Mouse (Mus musculus) kidney, postnatal 0 days (tissue): ENCODE measurements around the gene Lrat. TPM values are rescaled to one million over a fixed set of nuclear protein-coding genes. Genes with fewer than 3 reads are reported as not detected.

ENCODE experiments used
- ATAC-seq: fragments of 200-750 bp; cut with Nextera tagmentation; replicated peaks from 2 replicates; pipeline ENCODE4 v1.8.0; 2017; ENCODE audit warnings: low read depth, moderate number of reproducible peaks, moderate TSS enrichment, moderate library complexity; ENCODE audit not compliant: low FRiP score
- DNase-seq: peaks from one replicate; pipeline ENCODE4 v3.0.0-alpha.2; 2016; ENCODE audit warnings: low spot score
- H3K27ac ChIP-seq: fragments of 300-500 bp; sonication (generic); 2 replicates; pipeline ENCODE4 v1.5.1; 2014; ENCODE audit warnings: mild to moderate bottlenecking
- H3K27me3 ChIP-seq: fragments of 300-500 bp; sonication (generic); 2 replicates; pipeline ENCODE4 v1.6.1; 2014; ENCODE audit warnings: low read length, mixed read lengths; ENCODE audit not compliant: insufficient read depth
- H3K36me3 ChIP-seq: fragments of 300-500 bp; sonication (generic); 2 replicates; pipeline ENCODE4 v1.6.1; 2014; ENCODE audit warnings: low read length, mixed read lengths; ENCODE audit not compliant: insufficient read depth
- H3K4me1 ChIP-seq: fragments of 300-500 bp; sonication (generic); replicated peaks from 2 replicates; pipeline ENCODE4 v1.6.1; 2014; ENCODE audit warnings: antibody characterized with exemption, low read length, mixed read lengths; ENCODE audit not compliant: insufficient read depth
- H3K4me2 ChIP-seq: fragments of 300-500 bp; sonication (generic); 2 replicates; pipeline ENCODE4 v1.6.1; 2014; ENCODE audit warnings: mild to moderate bottlenecking, low read length, moderate library complexity, mixed read lengths
- H3K4me3 ChIP-seq: fragments of 300-500 bp; sonication (generic); replicated peaks from 2 replicates; pipeline ENCODE4 v1.5.1; 2014; ENCODE audit warnings: low read depth, low read length
- H3K9ac ChIP-seq: fragments of 300-500 bp; sonication (generic); 2 replicates; pipeline ENCODE4 v1.6.1; 2014; ENCODE audit warnings: low read depth, low read length
- H3K9me3 ChIP-seq: fragments of 300-500 bp; sonication (generic); replicated peaks from 2 replicates; pipeline ENCODE4 v1.6.1; 2016; ENCODE audit warnings: low read length, inconsistent platforms, mixed read lengths
- CTCF ChIP-seq: IDR thresholded peaks from 2 replicates; pipeline ENCODE4 v1.5.1; 2016; ENCODE audit warnings: antibody characterized with exemption, low read depth, mild to moderate bottlenecking, moderate library complexity
- WGBS: fragments of 180-500 bp; shearing (Covaris S2); extraction: QIAGEN DNeasy Blood & Tissue Kit; methylation state at CpG from one replicate; pipeline ENCODE4 v1.1.7; 2014; 5-methylcytosine and 5-hydroxymethylcytosine counted together
- polyA plus RNA-seq: library from polyadenylated mRNA; unstranded; fragments of >200 nt; fragmentation: Nextera tagmentation; extraction: Ambion mirVana; gene quantifications from 2 replicates; pipeline ENCODE4 v1.2.1, GENCODE M21; 2015

The Lrat gene
- polyA plus RNA-seq, 1 experiment from 2014 or later = 0.09 TPM

DNA sequence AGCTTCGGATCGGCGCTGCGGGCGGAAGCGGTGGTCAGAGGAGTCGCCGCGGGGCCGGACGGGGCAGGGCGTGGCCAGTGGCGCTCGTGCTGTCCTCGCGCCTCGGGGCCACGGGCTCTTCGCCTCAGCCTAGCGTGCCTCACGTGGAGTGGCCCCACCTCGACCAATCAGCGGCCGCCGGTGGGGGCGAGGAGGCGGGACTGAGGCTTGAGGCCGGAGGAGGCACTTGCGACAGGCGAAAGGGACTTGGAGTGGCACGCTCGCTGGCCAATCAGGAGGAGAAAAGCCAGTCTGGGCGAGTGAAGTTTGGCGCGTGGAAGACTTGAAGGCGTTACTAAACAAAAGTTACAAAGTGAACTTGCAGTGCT is 27.4 kb downstream of the Lrat start, which contains the start of gene Rbm46:
Rbm46 (minus strand) TSS at position 112 of the 368 bp plus-strand sequence.
- Histone ChIP-seq H3K9ac (no peak within 1 kb of the TSS), H3K27ac (no peak within 1 kb of the TSS), H3K9me3 (no peaks in the 10 kb centered on the region), H3K4me2 (peak within 1 kb of the TSS; percentile 44), H3K4me3 (peak within 1 kb of the TSS; percentile 16), H3K27me3 (peaks cover 11% of the 10 kb centered on the region), H3K4me1 (no peaks in the 10 kb centered on the region), H3K36me3 (no peaks in the 10 kb centered on the region)
- no peak for TF ChIP-seq CTCF
- peak; percentile 80 for DNase-seq
- ATAC-seq = peak; percentile 93
- WGBS = 20% methylated on average over 36 of the region's 36 CpGs

DNA sequence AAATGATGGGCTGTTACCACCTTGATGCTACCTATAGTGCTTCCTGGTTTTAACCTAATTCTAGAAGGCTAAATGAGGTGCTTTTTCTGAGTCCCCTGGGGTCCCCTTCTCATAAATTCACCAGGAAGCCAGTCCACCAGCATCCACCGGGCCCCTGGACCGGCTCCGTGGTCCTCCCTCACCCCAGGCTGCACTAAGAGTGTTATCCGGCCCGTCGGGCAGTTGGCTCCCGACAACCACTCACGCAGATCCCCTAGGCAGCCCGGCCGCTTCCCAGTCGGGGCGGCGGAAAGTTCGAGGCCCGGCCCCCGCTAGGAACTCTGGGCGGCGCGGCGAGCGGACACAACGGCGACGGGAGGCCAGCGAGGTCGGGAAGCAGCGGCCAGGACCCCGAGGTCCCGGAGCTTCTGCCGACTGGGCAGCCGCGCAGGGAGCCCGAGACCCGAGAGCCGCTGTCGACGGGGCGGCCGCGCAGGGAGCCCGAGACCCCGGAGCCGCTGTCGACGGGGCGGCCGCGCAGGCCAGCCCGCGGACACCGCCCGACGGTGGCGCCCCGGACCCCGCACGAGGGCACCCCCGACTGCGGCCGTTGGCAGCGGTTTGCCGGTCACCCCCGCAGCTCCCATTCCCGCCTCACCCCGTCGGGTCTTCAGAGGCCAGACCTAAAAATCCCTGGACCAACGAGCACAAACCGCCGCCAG is 28.0 kb downstream of the Lrat start:
- ATAC-seq (peak; percentile 16), DNase-seq (no peak)

DNA sequence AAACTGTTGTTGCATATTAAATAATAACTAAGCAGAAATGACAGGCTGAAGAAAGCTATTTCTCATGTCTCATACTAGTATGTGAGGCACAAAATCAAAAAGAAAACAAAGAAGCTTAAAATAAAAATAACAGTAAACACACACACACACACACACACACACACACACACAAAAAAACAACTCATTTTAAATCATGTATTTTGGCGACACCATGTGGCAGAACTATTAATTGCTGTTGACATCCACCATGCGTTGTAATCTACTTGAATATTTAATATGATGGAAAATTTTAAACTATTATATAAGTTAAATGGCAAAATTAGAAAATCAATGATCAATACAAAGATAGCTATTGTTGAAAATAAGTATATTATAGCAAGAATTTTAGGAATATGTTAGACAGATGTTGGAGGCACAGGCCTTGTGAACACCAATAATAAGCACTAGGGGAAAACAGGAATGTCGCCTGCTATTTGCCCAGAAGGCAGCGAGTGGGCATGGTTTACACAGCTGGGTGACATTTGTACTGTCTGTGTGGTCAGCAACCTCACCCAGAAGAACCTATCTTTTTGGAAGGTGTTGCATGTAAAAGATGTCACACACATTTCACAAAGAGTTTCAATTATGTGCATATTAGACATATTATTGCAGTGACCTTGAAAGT is 46.2 kb downstream of the Lrat start:
- no peak for ATAC-seq
- Histone ChIP-seq H3K4me3 (no peak overlapping the region), H3K9me3 (no peaks in the 10 kb centered on the region), H3K27ac (no peak overlapping the region), H3K4me1 (no peaks in the 10 kb centered on the region), H3K27me3 (no peaks in the 10 kb centered on the region), H3K9ac (no peak overlapping the region), H3K36me3 (no peaks in the 10 kb centered on the region), H3K4me2 (no peak overlapping the region)
- TF ChIP-seq CTCF = peak; percentile 81
- 23% methylated on average over 4 of the region's 4 CpGs for WGBS
- peak; percentile 42 for DNase-seq

More for the DNA sequence above, 28.0 kb downstream of the Lrat start:
- H3K4me3 ChIP-seq = peak overlapping the region; percentile 16
- H3K4me1 ChIP-seq = no peaks in the 10 kb centered on the region
- H3K36me3 ChIP-seq = no peaks in the 10 kb centered on the region
- peaks cover 11% of the 10 kb centered on the region for H3K27me3 ChIP-seq
- H3K9ac ChIP-seq = no peak overlapping the region
- WGBS = 19% methylated on average over 61 of the region's 69 CpGs
- peak overlapping the region; percentile 44 for H3K4me2 ChIP-seq
- H3K9me3 ChIP-seq = no peaks in the 10 kb centered on the region
- H3K27ac ChIP-seq = no peak overlapping the region
- no peak for TF ChIP-seq CTCF

Other genes with a start within 250 kb of the Lrat start
- 2.3 and 2.5 TPM in 2 replicates for gene Rbm46, start 27.5 kb downstream of the Lrat start, polyA plus RNA-seq
- 1.2 and 2.3 TPM in 2 replicates for gene Fgg, start 103.8 kb upstream of the Lrat start, polyA plus RNA-seq
- gene Fga, start 122.1 kb upstream of the Lrat start, polyA plus RNA-seq = 5.1 and 5.5 TPM in 2 replicates
- gene Fgb, start 145.9 kb upstream of the Lrat start, polyA plus RNA-seq = 2.4 and 3.3 TPM in 2 replicates
- 70.4 and 76.8 TPM in 2 replicates for gene Plrg1, start 151.5 kb upstream of the Lrat start, polyA plus RNA-seq
- 0.03 and 0.05 TPM in 2 replicates for gene Dchs2, start 224.0 kb upstream of the Lrat start, polyA plus RNA-seq